Mouse (Mus musculus): ENCODE results near the gene Klc1.

The Klc1 gene

GRCm38 (mm10) chr12:111851745-111852144 lies 93.1 kb downstream of the Klc1 start:
- CTCF ChIA-PET: interaction anchor here (0.6 kb wide), 1 partner anchor 621 kb away, joined by 3 read pairs; no protein-coding TSS in a partner anchor

- CTCF ChIA-PET: no interaction called here
Observed at GRCm38 (mm10) chr12:111853011-111853436, 94.4 kb downstream of the Klc1 start.

DNA sequence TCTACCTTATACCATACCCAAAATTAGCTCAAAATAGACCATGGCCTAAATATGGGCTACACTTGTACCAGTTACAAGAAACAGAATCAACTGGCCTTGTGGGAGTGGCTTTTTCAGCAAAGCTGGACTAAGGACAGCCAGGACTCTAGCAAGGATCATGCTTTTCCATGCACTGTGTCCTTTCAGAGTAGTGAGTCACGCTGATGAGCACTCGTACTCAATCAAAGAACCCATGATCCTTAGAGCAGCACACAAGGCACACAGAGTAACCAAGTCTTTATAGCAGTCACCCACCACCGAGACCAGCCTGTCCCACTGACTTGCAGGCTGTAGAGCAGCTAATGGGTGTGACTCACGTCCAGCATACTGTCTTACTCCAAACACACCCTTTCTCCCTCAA lies 94.9 kb downstream of the Klc1 start:
- CTCF ChIA-PET: no interaction called here

- CTCF ChIA-PET: interaction anchor here (0.6 kb wide), 1 partner anchor 9 kb away, joined by 3 read pairs; no protein-coding TSS in a partner anchor
Observed at GRCm38 (mm10) chr12:111855448-111855847, 96.8 kb downstream of the Klc1 start.

All from spleen, embryonic (tissue).